Mouse (Mus musculus): ENCODE results near the gene Mef2a.

Mef2a gene

GRCm38 (mm10) chr7:67246067-67246466 is 126.6 kb downstream of the Mef2a start:
- in situ Hi-C loops (cut with MseI, MboI) = loop anchor here in 1 of 2 experiments (10.0 kb wide), 1 partner anchor 99 kb away; no protein-coding TSS in a partner anchor

GRCm38 (mm10) chr7:67245255-67245654 is 127.4 kb downstream of the Mef2a start:
- in situ Hi-C loops (cut with MseI, MboI) = loop anchor here in 1 of 2 experiments (10.0 kb wide), 1 partner anchor 100 kb away; no protein-coding TSS in a partner anchor

- in situ Hi-C loops (cut with MseI, MboI) = loop anchor here in 1 of 2 experiments (5.0 to 10.0 kb wide), 2 partner anchors 101 to 388 kb away; no protein-coding TSS in a partner anchor
Observed at GRCm38 (mm10) chr7:67243894-67244282, 128.8 kb downstream of the Mef2a start.

- in situ Hi-C loops (cut with MseI, MboI) = loop anchor here in 1 of 2 experiments (5.0 to 10.0 kb wide), 2 partner anchors 101 to 389 kb away; no protein-coding TSS in a partner anchor
Observed at GRCm38 (mm10) chr7:67243121-67243893, 129.4 kb downstream of the Mef2a start.

- in situ Hi-C loops (cut with MseI, MboI) = loop anchor here in 1 of 2 experiments (5.0 to 10.0 kb wide), 2 partner anchors 103 to 390 kb away; no protein-coding TSS in a partner anchor
Observed at GRCm38 (mm10) chr7:67241969-67242368, 130.7 kb downstream of the Mef2a start.

GRCm38 (mm10) chr7:67237752-67238151 is 134.9 kb downstream of the Mef2a start:
- in situ Hi-C loops (cut with MseI, MboI) = loop anchor here in 1 of 2 experiments (10.0 kb wide), 1 partner anchor 387 kb away; no protein-coding TSS in a partner anchor

GRCm38 (mm10) chr7:67236351-67236750 is 136.3 kb downstream of the Mef2a start:
- in situ Hi-C loops (cut with MseI, MboI) = loop anchor here in 1 of 2 experiments (10.0 kb wide), 1 partner anchor 388 kb away; no protein-coding TSS in a partner anchor

- in situ Hi-C loops (cut with MseI, MboI) = loop anchor here in 1 of 2 experiments (10.0 kb wide), 1 partner anchor 390 kb away; no protein-coding TSS in a partner anchor
Observed at GRCm38 (mm10) chr7:67234797-67235196, 137.9 kb downstream of the Mef2a start.

- in situ Hi-C loops (cut with MseI, MboI) = loop anchor here in 1 of 2 experiments (10.0 kb wide), 1 partner anchor 392 kb away; no protein-coding TSS in a partner anchor
Observed at GRCm38 (mm10) chr7:67232504-67232903, 140.2 kb downstream of the Mef2a start.

GRCm38 (mm10) chr7:67230640-67231140 is 142.0 kb downstream of the Mef2a start:
- in situ Hi-C loops (cut with MseI, MboI) = loop anchor here in 1 of 2 experiments (10.0 kb wide), 1 partner anchor 394 kb away; no protein-coding TSS in a partner anchor

GRCm38 (mm10) chr7:67230221-67230620 is 142.4 kb downstream of the Mef2a start:
- in situ Hi-C loops (cut with MseI, MboI) = loop anchor here in 1 of 2 experiments (10.0 kb wide), 1 partner anchor 395 kb away; no protein-coding TSS in a partner anchor

- in situ Hi-C loops (cut with MseI, MboI) = loop anchor here in 1 of 2 experiments (10.0 kb wide), 1 partner anchor 395 kb away; no protein-coding TSS in a partner anchor
Observed at GRCm38 (mm10) chr7:67229701-67230100, 143.0 kb downstream of the Mef2a start.

- in situ Hi-C loops (cut with MseI, MboI) = no loop called here
Observed at GRCm38 (mm10) chr7:67228891-67229602, 143.6 kb downstream of the Mef2a start.

- in situ Hi-C loops (cut with MseI, MboI) = no loop called here
Observed at GRCm38 (mm10) chr7:67228390-67228789, 144.3 kb downstream of the Mef2a start.

- in situ Hi-C loops (cut with MseI, MboI) = no loop called here
Observed at GRCm38 (mm10) chr7:67227538-67227937, 145.1 kb downstream of the Mef2a start.

- in situ Hi-C loops (cut with MseI, MboI) = no loop called here
Observed at GRCm38 (mm10) chr7:67225943-67226625, 146.6 kb downstream of the Mef2a start.

GRCm38 (mm10) chr7:67222220-67222862 is 150.3 kb downstream of the Mef2a start, which contains the start of gene Lysmd4:
TSS of gene Lysmd4 (plus strand) at chr7:67222544.
- in situ Hi-C loops (cut with MseI, MboI) = no loop called here

GRCm38 (mm10) chr7:67217025-67217424 is 155.6 kb downstream of the Mef2a start:
- in situ Hi-C loops (cut with MseI, MboI) = no loop called here

- in situ Hi-C loops (cut with MseI, MboI) = no loop called here
Observed at GRCm38 (mm10) chr7:67216351-67216750, 156.3 kb downstream of the Mef2a start.

- in situ Hi-C loops (cut with MseI, MboI) = no loop called here
Observed at GRCm38 (mm10) chr7:67213589-67213988, 159.1 kb downstream of the Mef2a start.
